Mouse (Mus musculus): ENCODE measurements around the gene Tcirg1.

DNA sequence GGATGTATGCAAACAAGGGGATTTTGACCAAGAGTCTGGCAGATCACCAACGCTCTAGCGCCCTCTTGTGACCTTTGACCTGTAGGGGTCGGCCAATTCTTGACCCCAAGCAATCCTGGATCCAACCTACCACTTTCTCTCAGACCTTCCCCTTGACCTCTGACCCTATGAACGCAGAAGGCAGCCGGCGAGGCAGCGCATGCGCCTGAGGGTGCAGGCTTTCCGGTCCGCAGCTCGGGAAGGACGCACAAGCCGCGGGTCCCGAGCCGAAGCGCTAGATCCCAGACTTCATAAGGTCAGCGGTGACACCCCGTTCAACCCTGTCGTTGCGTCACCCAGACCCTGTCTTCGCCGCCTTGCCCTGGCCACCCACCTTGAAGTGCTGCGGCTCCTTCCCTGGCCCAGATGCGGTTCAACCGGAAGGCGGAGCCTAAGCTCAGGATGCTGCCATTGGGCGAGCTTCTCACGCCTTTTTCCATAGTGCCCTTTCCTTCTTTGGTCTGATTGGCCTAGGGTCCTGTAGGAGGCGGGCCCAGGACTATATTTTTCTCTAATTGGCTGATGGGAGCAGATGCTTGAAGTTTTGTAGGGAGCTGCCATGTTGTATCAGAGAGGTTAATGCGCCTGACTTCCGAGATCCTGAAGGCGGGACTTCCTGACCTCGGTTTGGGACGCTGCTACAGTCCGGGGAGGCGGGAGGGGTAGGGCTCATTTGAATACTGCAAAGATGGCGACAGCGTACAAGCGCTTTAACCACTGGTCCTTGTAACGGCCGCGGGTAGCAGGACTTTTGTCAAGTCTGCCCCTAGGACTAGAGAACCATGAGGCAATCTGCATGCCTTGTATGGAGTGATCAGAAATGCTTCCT is 5.6 kb upstream of the Tcirg1 start, which contains the start of gene Ndufs8:
- TF ChIP-seq CTCF (IDR thresholded peaks at IDR 0.05; ENCODE audit: low read depth) (peak; percentile 50), EP300 (IDR thresholded peaks at IDR 0.05; ENCODE audit: low read depth) (no peak)
